Mouse (Mus musculus) adrenal gland, postnatal 4 days (tissue): ENCODE results near the gene Scd2. TPM values are rescaled to one million over a fixed set of nuclear protein-coding genes. Genes with fewer than 3 reads are reported as not detected.
"Not testable (repeated sequence)": the region's sequence is repeated elsewhere in the genome, so short reads cannot be mapped to it uniquely, and the experiment has no call there.

Experiments used
- DNase-seq, 2 experiments: peaks; one replicate each; pipeline ENCODE4 v3.0.0; 2021 to 2022; ENCODE audit warnings: low spot score in 2 of 2, mixed read lengths in 2 of 2
- total RNA-seq, 2 experiments: library from RNA; stranded (reverse); gene quantifications; 2 replicates each; pipeline ENCODE4 v1.2.3; 2021

Scd2 gene
- total RNA-seq, 2 experiments from 2014 or later, result 412 to 445 TPM

GRCm38 (mm10) chr19:44295741-44296140, 2.3 kb downstream of the Scd2 start:
- peak; percentile 69 to 79 for DNase-seq

- no peak for DNase-seq
Observed at GRCm38 (mm10) chr19:44296186-44296585, 2.7 kb downstream of the Scd2 start.

GRCm38 (mm10) chr19:44297068-44297760, 3.7 kb downstream of the Scd2 start:
- DNase-seq, result no peak

- no peak for DNase-seq
Observed at GRCm38 (mm10) chr19:44297862-44298261, 4.4 kb downstream of the Scd2 start.

- DNase-seq, result no peak
Observed at GRCm38 (mm10) chr19:44299078-44299477, 5.6 kb downstream of the Scd2 start.

- DNase-seq, result no peak
Observed at GRCm38 (mm10) chr19:44299902-44300301, 6.4 kb downstream of the Scd2 start.

GRCm38 (mm10) chr19:44300520-44300919, 7.0 kb downstream of the Scd2 start:
- DNase-seq, result no peak

- DNase-seq, result no peak
Observed at GRCm38 (mm10) chr19:44301176-44301575, 7.7 kb downstream of the Scd2 start.

- DNase-seq, result no peak
Observed at GRCm38 (mm10) chr19:44301671-44302305, 8.3 kb downstream of the Scd2 start.

GRCm38 (mm10) chr19:44302901-44303300, 9.4 kb downstream of the Scd2 start:
- DNase-seq, result no peak

GRCm38 (mm10) chr19:44303502-44303901, 10.0 kb downstream of the Scd2 start:
- DNase-seq, result no peak

- no peak for DNase-seq
Observed at GRCm38 (mm10) chr19:44304419-44304818, 10.9 kb downstream of the Scd2 start.

GRCm38 (mm10) chr19:44304851-44305510, 11.5 kb downstream of the Scd2 start:
- DNase-seq, result no peak

- DNase-seq, result no peak
Observed at GRCm38 (mm10) chr19:44305701-44306100, 12.2 kb downstream of the Scd2 start.

GRCm38 (mm10) chr19:44306171-44306570, 12.7 kb downstream of the Scd2 start:
- DNase-seq, result no peak

- no peak for DNase-seq
Observed at GRCm38 (mm10) chr19:44307101-44307914, 13.8 kb downstream of the Scd2 start.

GRCm38 (mm10) chr19:44307915-44308470, 14.5 kb downstream of the Scd2 start:
- DNase-seq, result no peak

GRCm38 (mm10) chr19:44308611-44309246, 15.3 kb downstream of the Scd2 start:
- DNase-seq, result no peak

- DNase-seq, result no peak
Observed at GRCm38 (mm10) chr19:44309351-44310154, 16.1 kb downstream of the Scd2 start.

GRCm38 (mm10) chr19:44310155-44310575, 16.7 kb downstream of the Scd2 start:
- DNase-seq, result not testable (repeated sequence)
